Mouse (Mus musculus) layer of hippocampus, adult 2 months (tissue): Measurements from ENCODE around the gene Mtap. TPM values are rescaled to one million over a fixed set of nuclear protein-coding genes. Genes with fewer than 3 reads are reported as not detected.

ENCODE experiments used
- DNase-seq, 2 experiments: peaks; one replicate each; pipeline ENCODE4 v3.0.0; 2022; ENCODE audit warnings: low spot score in 2 of 2
- H3K27ac ChIP-seq: fragments of 200-600 bp; 2 replicates; pipeline ENCODE4 v1.8.1; 2022
- H3K4me3 ChIP-seq: fragments of 200-600 bp; 2 replicates; pipeline ENCODE4 v1.8.1; 2022; ENCODE audit warnings: mild to moderate bottlenecking
- CTCF ChIP-seq: fragments of 200-600 bp; conservative IDR thresholded peaks from 2 replicates; pipeline ENCODE4 v1.8.1; 2022; ENCODE audit warnings: antibody characterized with exemption, mild to moderate bottlenecking, moderate library complexity
- total RNA-seq, 2 experiments: library from RNA; stranded (reverse); gene quantifications; 2 replicates each; pipeline ENCODE4 v1.2.3; 2021

Gene Mtap
- total RNA-seq, 2 experiments from 2014 or later: 10.2 to 10.4 TPM

- no peak for TF ChIP-seq CTCF
- H3K4me3 ChIP-seq: no peak overlapping the region
- no peak for DNase-seq
- H3K27ac ChIP-seq: no peak overlapping the region
Measured at GRCm38 (mm10) chr4:89197128-89197527, 60.2 kb downstream of the Mtap start.

GRCm38 (mm10) chr4:89200806-89201205 is 63.9 kb downstream of the Mtap start:
- TF ChIP-seq CTCF: no peak
- Histone ChIP-seq H3K4me3 (no peak overlapping the region), H3K27ac (no peak overlapping the region)
- DNase-seq: no peak

DNA sequence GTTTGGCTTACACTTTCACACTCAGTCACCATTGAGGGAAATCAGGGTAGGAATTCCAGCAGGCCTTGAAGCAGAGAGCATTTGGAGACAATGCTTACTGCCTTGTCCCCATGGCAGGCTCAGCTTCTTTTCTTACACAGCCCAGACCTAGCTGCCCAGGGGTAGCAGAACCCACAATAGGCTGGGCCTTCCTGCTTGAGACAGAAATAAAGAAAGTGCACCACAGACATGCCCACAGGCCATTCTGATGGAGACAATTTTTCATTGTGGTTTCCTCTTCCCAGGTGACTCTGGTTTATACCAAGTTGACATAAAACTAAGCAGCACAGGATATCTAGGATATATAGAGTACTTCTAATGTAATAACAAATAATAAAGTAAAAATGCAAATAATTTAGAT is 72.4 kb downstream of the Mtap start:
- DNase-seq: no peak
- TF ChIP-seq CTCF: no peak
- no peak overlapping the region for H3K27ac ChIP-seq
- H3K4me3 ChIP-seq: no peak overlapping the region

DNA sequence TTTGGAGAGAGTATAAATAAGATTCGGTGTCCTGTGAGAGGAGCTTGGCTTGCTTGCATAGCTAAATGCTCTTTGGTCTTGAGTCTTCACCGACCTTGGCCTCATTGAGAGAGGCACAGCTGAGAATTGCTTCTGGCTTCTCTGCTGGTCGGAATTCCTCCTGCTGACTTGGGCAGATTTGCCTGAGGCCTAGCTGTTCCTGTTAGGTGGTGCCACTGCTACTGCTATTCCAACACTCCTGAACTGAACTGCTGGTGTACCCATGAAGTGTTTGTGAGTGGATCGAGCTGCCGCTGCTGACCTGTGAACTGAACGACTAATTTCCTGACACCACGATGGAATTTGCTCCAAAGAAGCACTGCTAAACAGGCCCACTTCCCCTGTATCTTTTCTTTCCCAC is 73.4 kb downstream of the Mtap start:
- Histone ChIP-seq H3K4me3 (no peak overlapping the region), H3K27ac (no peak overlapping the region)
- no peak for TF ChIP-seq CTCF
- no peak for DNase-seq

GRCm38 (mm10) chr4:89212178-89212577 is 75.3 kb downstream of the Mtap start:
- no peak for DNase-seq
- no peak for TF ChIP-seq CTCF
- no peak overlapping the region for H3K27ac ChIP-seq
- H3K4me3 ChIP-seq: no peak overlapping the region

Other genes with a start within 250 kb of the Mtap start
- not detected for gene Cdkn2a, start 157.5 kb downstream of the Mtap start, total RNA-seq
- gene Cdkn2b, start 173.9 kb downstream of the Mtap start, total RNA-seq: 1 to 10 TPM; 1.3 to 1.4 TPM